In genomic region chr2:43365812-43366211, GRCm38 (mm10) we compare ENCODE assay signal across 24 mouse cellular contexts.
"Had no signal": no experiment of that assay in that cellular context is flagged by ENCODE, and none has a peak within 500 bp of the region (broad histone marks: within the 10 kb centered on the region; RNA-seq: fewer than 3 reads in every experiment).

No protein-coding gene starts in this region.

- ATAC-seq: hindbrain, embryonic 16.5 days; intestine, embryonic 16.5 days; liver, embryonic 12.5 days had no signal

- H3K9me3 ChIP-seq: heart, embryonic 10.5 days; heart, embryonic 12.5 days; hindbrain, embryonic 12.5 days; limb, embryonic 13.5 days; limb, embryonic 15.5 days; liver, embryonic 12.5 days had no signal

- H3K27ac ChIP-seq: gastrocnemius, adult 2 months; heart, embryonic 10.5 days; hindbrain, embryonic 10.5 days; hindbrain, embryonic 12.5 days; hindbrain, embryonic 14.5 days; kidney, postnatal 0 days; limb, embryonic 13.5 days; limb, embryonic 15.5 days; liver, embryonic 12.5 days had no signal

- H3K4me3 ChIP-seq: gastrocnemius, adult 2 months; heart, embryonic 10.5 days; heart, embryonic 12.5 days; hindbrain, embryonic 10.5 days; hindbrain, embryonic 12.5 days; limb, embryonic 13.5 days; limb, embryonic 15.5 days; liver, embryonic 12.5 days had no signal

- H3K27me3 ChIP-seq: heart, embryonic 12.5 days; hindbrain, embryonic 12.5 days; limb, embryonic 13.5 days; limb, embryonic 15.5 days; liver, embryonic 12.5 days had no signal

- H3K9ac ChIP-seq: heart, embryonic 12.5 days; hindbrain, embryonic 12.5 days; hindbrain, embryonic 14.5 days; limb, embryonic 13.5 days; limb, embryonic 15.5 days; liver, embryonic 12.5 days had no signal

- H3K36me3 ChIP-seq: heart, embryonic 10.5 days; heart, embryonic 12.5 days; hindbrain, embryonic 10.5 days; hindbrain, embryonic 12.5 days; limb, embryonic 13.5 days; limb, embryonic 15.5 days; liver, embryonic 12.5 days had no signal

- DNase-seq: gastrocnemius, adult 2 months; gastrocnemius, postnatal 10 days; gastrocnemius, postnatal 25 days; heart, adult 18-20 months; heart, postnatal 10 days; heart, postnatal 4 days; kidney, adult 11 months; kidney, adult 2 months; kidney, postnatal 14 days; kidney, postnatal 36 days; layer of hippocampus, adult 9-11 months; layer of hippocampus, postnatal 36 days; left cerebral cortex, postnatal 4 days had no signal

- H3K4me1 ChIP-seq: heart, embryonic 10.5 days; heart, embryonic 12.5 days; hindbrain, embryonic 10.5 days; hindbrain, embryonic 12.5 days; limb, embryonic 13.5 days; limb, embryonic 15.5 days; liver, embryonic 12.5 days had no signal
